Mouse (Mus musculus) embryonic fibroblast, embryonic 13.5 days (primary cell): ENCODE data around the gene Cfap58. TPM values are rescaled to one million over a fixed set of nuclear protein-coding genes. Genes with fewer than 3 reads are reported as not detected.
A peak's percentile ranks its signal among the peaks of the same experiment; 100 is the strongest.

Experiments
- H3K27ac ChIP-seq: 2 replicates; pipeline ENCODE4 v1.5.1; 2012; ENCODE audit warnings: low read length, control low read depth, inconsistent platforms; ENCODE audit not compliant: insufficient read depth
- H3K4me1 ChIP-seq: 2 replicates; pipeline ENCODE4 v1.6.1; 2011; ENCODE audit warnings: low read length; ENCODE audit not compliant: control insufficient read depth, insufficient read depth
- H3K4me3 ChIP-seq: 2 replicates; pipeline ENCODE4 v1.5.1; 2011; ENCODE audit warnings: mild to moderate bottlenecking, control low read depth, low read length; ENCODE audit not compliant: insufficient read depth
- CTCF ChIP-seq: IDR thresholded peaks from 2 replicates; pipeline ENCODE4 v1.5.1; 2011; ENCODE audit warnings: mild to moderate bottlenecking, control low read depth, low read length, moderate library complexity, borderline replicate concordance; ENCODE audit not compliant: insufficient read depth
- POLR2A ChIP-seq: IDR thresholded peaks from 2 replicates; pipeline ENCODE4 v1.6.1; 2011; ENCODE audit warnings: low read depth, mild to moderate bottlenecking, control low read depth, low read length, moderate library complexity
- polyA plus RNA-seq: library from polyadenylated mRNA; stranded (reverse); fragments of >200 nt; gene quantifications from 2 replicates; pipeline ENCODE4 v1.2.4, GENCODE M21; 2011; ENCODE audit warnings: low read depth; ENCODE audit not compliant: missing spikeins, insufficient read length

The Cfap58 gene
- polyA plus RNA-seq, 1 experiment: not detected

- Histone ChIP-seq H3K4me3 (no peak overlapping the region), H3K4me1 (peaks cover 26% of the 10 kb centered on the region), H3K27ac (peak overlapping the region; percentile 4; the same call in 1 of the 2 replicates)
- TF ChIP-seq CTCF: no peak
- TF ChIP-seq POLR2A: no peak
Observed at GRCm38 (mm10) chr19:47902316-47903201, 34.9 kb upstream of the Cfap58 start.

- H3K4me3 ChIP-seq: no peak overlapping the region
- TF ChIP-seq POLR2A (no peak), CTCF (no peak)
- H3K27ac ChIP-seq: no peak overlapping the region
- peaks cover 26% of the 10 kb centered on the region for H3K4me1 ChIP-seq
Observed at GRCm38 (mm10) chr19:47903679-47904078, 33.8 kb upstream of the Cfap58 start.

- H3K4me1 ChIP-seq: peaks cover 32% of the 10 kb centered on the region
- TF ChIP-seq POLR2A: no peak
- TF ChIP-seq CTCF: no peak
- H3K4me3 ChIP-seq: no peak overlapping the region
- H3K27ac ChIP-seq: no peak overlapping the region
Observed at GRCm38 (mm10) chr19:47905081-47905480, 32.4 kb upstream of the Cfap58 start.

- H3K4me3 ChIP-seq: no peak overlapping the region
- H3K4me1 ChIP-seq: peaks cover 37% of the 10 kb centered on the region
- TF ChIP-seq CTCF (no peak), POLR2A (no peak)
- H3K27ac ChIP-seq: no peak overlapping the region
Observed at GRCm38 (mm10) chr19:47905603-47906002, 31.9 kb upstream of the Cfap58 start.

GRCm38 (mm10) chr19:47907596-47907995 lies 29.9 kb upstream of the Cfap58 start:
- TF ChIP-seq POLR2A (no peak), CTCF (no peak)
- H3K4me1 ChIP-seq: peaks cover 22% of the 10 kb centered on the region

GRCm38 (mm10) chr19:47908961-47909371 lies 28.5 kb upstream of the Cfap58 start:
- Histone ChIP-seq H3K4me1 (peaks cover 13% of the 10 kb centered on the region), H3K27ac (no peak overlapping the region), H3K4me3 (no peak overlapping the region)
- TF ChIP-seq POLR2A (no peak), CTCF (no peak)

More at GRCm38 (mm10) chr19:47907596-47907995, 29.9 kb upstream of the Cfap58 start:
- H3K27ac ChIP-seq: no peak overlapping the region
- no peak overlapping the region for H3K4me3 ChIP-seq

- TF ChIP-seq POLR2A: no peak
- TF ChIP-seq CTCF: no peak
- Histone ChIP-seq H3K4me3 (no peak overlapping the region), H3K27ac (no peak overlapping the region), H3K4me1 (peaks cover 13% of the 10 kb centered on the region)
Observed at GRCm38 (mm10) chr19:47909387-47910116, 27.9 kb upstream of the Cfap58 start.

- peaks cover 13% of the 10 kb centered on the region for H3K4me1 ChIP-seq
- TF ChIP-seq CTCF (no peak), POLR2A (no peak)
- no peak overlapping the region for H3K4me3 ChIP-seq
- H3K27ac ChIP-seq: no peak overlapping the region
Observed at GRCm38 (mm10) chr19:47910117-47910618, 27.3 kb upstream of the Cfap58 start.

GRCm38 (mm10) chr19:47910751-47911150 lies 26.7 kb upstream of the Cfap58 start:
- Histone ChIP-seq H3K27ac (no peak overlapping the region), H3K4me1 (peaks cover 15% of the 10 kb centered on the region)
- TF ChIP-seq CTCF: no peak

More at GRCm38 (mm10) chr19:47910751-47911150, 26.7 kb upstream of the Cfap58 start:
- no peak overlapping the region for H3K4me3 ChIP-seq
